Mouse (Mus musculus) embryo, embryonic 10 days (tissue): ENCODE data around the gene Ugt1a10.
"Not testable (repeated sequence)": the region's sequence is repeated elsewhere in the genome, so short reads cannot be mapped to it uniquely, and the experiment has no call there.

Experiments used
- DNase-seq: peaks from one replicate; pipeline ENCODE4 v3.0.0-alpha.2; 2015; ENCODE audit warnings: low spot score

Gene Ugt1a10

GRCm38 (mm10) chr1:88140492-88140891 is 85.3 kb downstream of the Ugt1a10 start:
- DNase-seq: not testable (repeated sequence)

GRCm38 (mm10) chr1:88143966-88144675 is 88.9 kb downstream of the Ugt1a10 start:
- DNase-seq: peak; percentile 51

- peak; percentile 40 for DNase-seq
These were observed 90.1 kb downstream of the Ugt1a10 start for GRCm38 (mm10) chr1:88145278-88145677.

- DNase-seq: peak; percentile 20
These were observed 94.9 kb downstream of the Ugt1a10 start for GRCm38 (mm10) chr1:88150133-88150532.

GRCm38 (mm10) chr1:88158430-88158829 is 103.2 kb downstream of the Ugt1a10 start:
- DNase-seq: no peak

- DNase-seq: no peak
These were observed 110.5 kb downstream of the Ugt1a10 start, which contains the start of gene Ugt1a5 for GRCm38 (mm10) chr1:88165711-88166110. Ugt1a5 (plus strand) TSS chr1:88166012.

- not testable (repeated sequence) for DNase-seq
These were observed 117.0 kb downstream of the Ugt1a10 start for GRCm38 (mm10) chr1:88172190-88172589.

- DNase-seq: no peak
These were observed 124.5 kb downstream of the Ugt1a10 start for GRCm38 (mm10) chr1:88179657-88180056.

- DNase-seq: no peak
These were observed 131.2 kb downstream of the Ugt1a10 start for GRCm38 (mm10) chr1:88186325-88186935.

GRCm38 (mm10) chr1:88192136-88192535 is 136.9 kb downstream of the Ugt1a10 start:
- no peak for DNase-seq

GRCm38 (mm10) chr1:88195687-88196086 is 140.5 kb downstream of the Ugt1a10 start:
- DNase-seq: no peak

GRCm38 (mm10) chr1:88197443-88197842 is 142.3 kb downstream of the Ugt1a10 start:
- no peak for DNase-seq

- DNase-seq: no peak
These were observed 144.8 kb downstream of the Ugt1a10 start for GRCm38 (mm10) chr1:88199996-88200395.

- DNase-seq: no peak
These were observed 145.3 kb downstream of the Ugt1a10 start, which contains the start of gene Ugt1a2 for GRCm38 (mm10) chr1:88200456-88200855. Ugt1a2 (plus strand) TSS chr1:88200601.

GRCm38 (mm10) chr1:88205294-88205922 is 150.2 kb downstream of the Ugt1a10 start, which contains the start of gene Dnajb3:
Dnajb3 (minus strand) TSS chr1:88205782.
- DNase-seq: peak; percentile 94

GRCm38 (mm10) chr1:88206843-88207479 is 151.8 kb downstream of the Ugt1a10 start:
- DNase-seq: no peak

- peak; percentile 54 for DNase-seq
These were observed 156.6 kb downstream of the Ugt1a10 start, which contains the start of gene Ugt1a1 for GRCm38 (mm10) chr1:88211812-88212211. Ugt1a1 (plus strand) TSS chr1:88211959.

- DNase-seq: no peak
These were observed 157.3 kb downstream of the Ugt1a10 start for GRCm38 (mm10) chr1:88212341-88213045.

- DNase-seq: no peak
These were observed 157.9 kb downstream of the Ugt1a10 start for GRCm38 (mm10) chr1:88213061-88213460.

GRCm38 (mm10) chr1:88213766-88214461 is 158.7 kb downstream of the Ugt1a10 start:
- DNase-seq: peak; percentile 11

GRCm38 (mm10) chr1:88214462-88214952 is 159.3 kb downstream of the Ugt1a10 start:
- no peak for DNase-seq
